Mouse (Mus musculus) MEL (cell line): ENCODE results near the gene Fdx1. TPM values are rescaled to one million over a fixed set of nuclear protein-coding genes. Genes with fewer than 3 reads are reported as not detected.

ENCODE experiments used
- DNase-seq: peaks from one replicate; pipeline ENCODE4 v3.0.0; 2011; ENCODE audit warnings: low read depth, low spot score
- H3K27ac ChIP-seq: 2 replicates; pipeline ENCODE4 v1.5.1; 2012; ENCODE audit warnings: low read depth, mild to moderate bottlenecking, control low read depth, low read length, moderate library complexity; ENCODE audit not compliant: control insufficient read depth
- H3K27me3 ChIP-seq, 2 experiments: fragments of 150-350 bp in 1 of 2; sonication (generic) in 1 of 2; 2 replicates each; pipeline ENCODE4 v1.6.1; 2012; ENCODE audit warnings: low read length in 2 of 2, mild to moderate bottlenecking in 2 of 2, improper control_type of control experiment in 1 of 2, moderate library complexity in 1 of 2; ENCODE audit not compliant: insufficient read depth in 2 of 2, control insufficient read depth in 1 of 2
- H3K36me3 ChIP-seq, 2 experiments: 2 replicates each; pipeline ENCODE4 v1.6.1; 2012 to 2014; ENCODE audit warnings: low read length in 2 of 2, improper control_type of control experiment in 1 of 2, inconsistent platforms in 1 of 2, mild to moderate bottlenecking in 1 of 2; ENCODE audit not compliant: insufficient read depth in 2 of 2, control insufficient read depth in 1 of 2
- H3K4me1 ChIP-seq, 2 experiments: fragments of 150-350 bp in 1 of 2; sonication (generic) in 1 of 2; 2 replicates each; pipeline ENCODE4 v1.6.1; 2012; ENCODE audit warnings: low read length in 2 of 2, improper control_type of control experiment in 1 of 2, mild to moderate bottlenecking in 1 of 2; ENCODE audit not compliant: insufficient read depth in 2 of 2, control insufficient read depth in 1 of 2
- H3K4me3 ChIP-seq, 2 experiments: fragments of 150-350 bp in 1 of 2; sonication (generic) in 1 of 2; 2 replicates each; pipeline ENCODE4 v1.5.1; 2012; ENCODE audit warnings: low read depth in 2 of 2, low read length in 2 of 2, mild to moderate bottlenecking in 2 of 2, moderate library complexity in 2 of 2, control low read depth in 1 of 2, improper control_type of control experiment in 1 of 2; ENCODE audit not compliant: control insufficient read depth in 1 of 2, insufficient read depth in 1 of 2
- H3K79me2 ChIP-seq: 2 replicates; pipeline ENCODE4 v1.6.1; 2012; ENCODE audit warnings: mild to moderate bottlenecking, low read length, moderate library complexity; ENCODE audit not compliant: control insufficient read depth, poor library complexity, insufficient read depth
- H3K9ac ChIP-seq: 2 replicates; pipeline ENCODE4 v1.6.1; 2012; ENCODE audit warnings: low read depth, mild to moderate bottlenecking, control low read depth, low read length, moderate library complexity; ENCODE audit not compliant: control insufficient read depth, poor library complexity, severe bottlenecking
- H3K9me3 ChIP-seq: fragments of 150-350 bp; sonication (generic); replicated peaks from 2 replicates; pipeline ENCODE4 v1.6.1; 2012; ENCODE audit warnings: mild to moderate bottlenecking, low read length, improper control_type of control experiment, moderate library complexity; ENCODE audit not compliant: insufficient read depth
- BHLHE40 ChIP-seq: IDR thresholded peaks from 2 replicates; pipeline ENCODE4 v1.6.1; 2012; ENCODE audit warnings: low read depth, mild to moderate bottlenecking, inconsistent platforms, low read length, improper control_type of control experiment, borderline replicate concordance
- CHD2 ChIP-seq: IDR thresholded peaks from 2 replicates; pipeline ENCODE4 v1.6.1; 2011; ENCODE audit warnings: low read length, improper control_type of control experiment
- EP300 ChIP-seq, 2 experiments: IDR thresholded peaks; 2 replicates each; pipeline ENCODE4 v1.6.1; 2011; ENCODE audit warnings: improper control_type of control experiment in 2 of 2, low read length in 2 of 2, low read depth in 1 of 2, mild to moderate bottlenecking in 1 of 2
- MAFK ChIP-seq: IDR thresholded peaks from 2 replicates; pipeline ENCODE4 v1.6.1; 2011; ENCODE audit warnings: low read depth, mild to moderate bottlenecking, low read length, improper control_type of control experiment, borderline replicate concordance
- MAX ChIP-seq: IDR thresholded peaks from 2 replicates; pipeline ENCODE4 v1.6.1; 2011; ENCODE audit warnings: low read length, improper control_type of control experiment
- MXI1 ChIP-seq: IDR thresholded peaks from 2 replicates; pipeline ENCODE4 v1.6.1; 2011; ENCODE audit warnings: mild to moderate bottlenecking, low read depth, low read length, improper control_type of control experiment
- MYC ChIP-seq: IDR thresholded peaks from 2 replicates; pipeline ENCODE4 v1.6.1; 2011; ENCODE audit warnings: low read depth, mild to moderate bottlenecking, low read length, improper control_type of control experiment, moderate library complexity
- NELFE ChIP-seq: IDR thresholded peaks from 2 replicates; pipeline ENCODE4 v1.6.1; 2011; ENCODE audit warnings: low read depth, low read length, improper control_type of control experiment
- POLR2A ChIP-seq, 2 experiments: IDR thresholded peaks; 2 replicates each; pipeline ENCODE4 v1.6.1; 2011 to 2012; ENCODE audit warnings: low read length in 2 of 2, mild to moderate bottlenecking in 2 of 2, control low read depth in 1 of 2, improper control_type of control experiment in 1 of 2, low read depth in 1 of 2, moderate library complexity in 1 of 2; ENCODE audit not compliant: control insufficient read depth in 1 of 2, insufficient read depth in 1 of 2, poor library complexity in 1 of 2
- POLR2AphosphoS2 ChIP-seq: IDR thresholded peaks from 2 replicates; pipeline ENCODE4 v1.6.1; 2011; ENCODE audit warnings: low read length, improper control_type of control experiment
- TAL1 ChIP-seq: IDR thresholded peaks from 2 replicates; pipeline ENCODE4 v1.6.1; 2012; ENCODE audit warnings: mild to moderate bottlenecking, inconsistent platforms, low read length, moderate library complexity, mixed read lengths
- TBP ChIP-seq: IDR thresholded peaks from 2 replicates; pipeline ENCODE4 v1.8.0; 2011; ENCODE audit warnings: low read depth, low read length, improper control_type of control experiment
- USF2 ChIP-seq, 2 experiments: IDR thresholded peaks; 2 replicates each; pipeline ENCODE4 v1.6.1; 2011 to 2012; ENCODE audit warnings: improper control_type of control experiment in 2 of 2, low read length in 2 of 2, borderline replicate concordance in 1 of 2, inconsistent platforms in 1 of 2, low read depth in 1 of 2, mild to moderate bottlenecking in 1 of 2; ENCODE audit not compliant: insufficient read depth in 1 of 2
- ZKSCAN1 ChIP-seq: IDR thresholded peaks from 2 replicates; pipeline ENCODE4 v1.6.1; 2012; ENCODE audit warnings: low read depth, mild to moderate bottlenecking, inconsistent platforms, low read length, improper control_type of control experiment, moderate library complexity
- polyA plus RNA-seq, 2 experiments: library from polyadenylated mRNA; stranded (reverse) in 1 of 2; unstranded in 1 of 2; fragments of >175 nt in 1 of 2; fragments of >200 nt in 1 of 2; gene quantifications; 2 replicates each; pipeline versions ENCODE4 v1.2.1 to v1.2.4; 2012; ENCODE audit warnings: low replicate concordance in 2 of 2, low read depth in 1 of 2; ENCODE audit not compliant: insufficient read length in 2 of 2, insufficient read depth in 1 of 2, missing spikeins in 1 of 2
- total RNA-seq: library from RNA; depleted of rRNA; stranded (reverse); fragments of 300-350 nt; gene quantifications from 2 replicates; pipeline ENCODE4 v1.2.3, GENCODE M21; 2012

The Fdx1 gene
- total and polyA plus RNA-seq, 3 experiments, result 39.3 to 40.4 TPM; not detected in 1

DNA sequence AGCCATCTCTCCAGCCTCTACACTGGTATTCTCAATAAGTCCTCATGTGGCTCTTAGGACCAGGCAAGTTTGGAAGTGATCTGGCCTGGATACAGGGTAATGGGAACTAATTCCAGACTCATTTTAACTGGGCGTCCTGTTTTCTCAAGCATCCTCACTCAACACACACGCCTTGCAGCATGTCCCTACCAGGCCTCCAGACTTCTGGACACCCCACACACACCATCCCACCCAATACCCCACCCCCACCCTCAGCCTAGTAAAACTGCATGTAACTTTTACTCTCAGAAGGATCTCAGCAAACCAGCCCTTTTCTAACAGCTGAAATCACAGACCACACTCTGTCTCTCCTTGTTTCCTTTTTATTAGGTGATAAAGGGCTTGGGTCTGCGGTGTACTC is 35.7 kb downstream of the Fdx1 start:
- Histone ChIP-seq H3K79me2 (no peaks in the 10 kb centered on the region), H3K9me3 (no peaks in the 10 kb centered on the region), H3K36me3 (no peaks in the 10 kb centered on the region; a peak in 1 of 4 replicates), H3K4me1 (peaks cover 0 to 5% of the 10 kb centered on the region in 2 experiments; a peak in 1 of 4 replicates), H3K4me3 (no peak overlapping the region), H3K27ac (no peak overlapping the region), H3K9ac (no peak overlapping the region), H3K27me3 (peaks cover 0 to 3% of the 10 kb centered on the region in 2 experiments; a peak in 2 of 4 replicates)
- TF ChIP-seq POLR2AphosphoS2, result no peak
- DNase-seq, result no peak

DNA sequence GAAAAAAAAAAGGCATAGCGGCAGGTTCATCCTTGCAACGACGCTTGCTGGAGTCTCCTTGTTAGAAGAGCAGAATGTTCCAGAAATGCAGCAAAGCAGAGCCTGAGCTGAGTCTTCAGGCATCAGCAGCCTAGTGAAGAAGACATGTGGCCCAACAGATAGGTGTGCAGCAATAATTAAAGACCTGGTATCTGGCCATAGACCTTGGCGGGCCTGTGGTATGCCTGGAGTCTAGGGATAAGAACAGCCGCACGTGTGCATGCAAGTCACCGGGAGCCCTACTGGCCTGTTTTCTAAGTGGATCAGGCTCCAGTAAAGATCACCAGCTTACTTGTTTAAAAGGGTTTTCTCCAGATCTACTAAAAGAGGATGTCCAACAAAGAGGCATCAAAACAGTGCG is 36.7 kb downstream of the Fdx1 start:
- no peak overlapping the region for H3K4me3 ChIP-seq
- no peaks in the 10 kb centered on the region for H3K9me3 ChIP-seq
- H3K36me3 ChIP-seq, result no peaks in the 10 kb centered on the region
- peak; percentile 10 for DNase-seq
- peaks cover 0 to under 1% of the 10 kb centered on the region in 2 experiments; a peak in 1 of 4 replicates for H3K4me1 ChIP-seq
- no peak overlapping the region for H3K9ac ChIP-seq
- H3K27me3 ChIP-seq, result peaks cover 0 to 5% of the 10 kb centered on the region in 2 experiments; a peak in 2 of 4 replicates
- H3K79me2 ChIP-seq, result no peaks in the 10 kb centered on the region
- no peak overlapping the region for H3K27ac ChIP-seq
- TF ChIP-seq MYC (no peak), TAL1 (no peak), NELFE (no peak), MAFK (no peak), USF2 (IDR thresholded peaks at IDR 0.05; ENCODE audit: borderline replicate concordance in 1 of 2, insufficient read depth in 1 of 2, low read depth in 1 of 2, low read length in 2 of 2) (no peak), EP300 (IDR thresholded peaks at IDR 0.05; ENCODE audit: low read depth in 1 of 2, low read length in 2 of 2) (no peak)

DNA sequence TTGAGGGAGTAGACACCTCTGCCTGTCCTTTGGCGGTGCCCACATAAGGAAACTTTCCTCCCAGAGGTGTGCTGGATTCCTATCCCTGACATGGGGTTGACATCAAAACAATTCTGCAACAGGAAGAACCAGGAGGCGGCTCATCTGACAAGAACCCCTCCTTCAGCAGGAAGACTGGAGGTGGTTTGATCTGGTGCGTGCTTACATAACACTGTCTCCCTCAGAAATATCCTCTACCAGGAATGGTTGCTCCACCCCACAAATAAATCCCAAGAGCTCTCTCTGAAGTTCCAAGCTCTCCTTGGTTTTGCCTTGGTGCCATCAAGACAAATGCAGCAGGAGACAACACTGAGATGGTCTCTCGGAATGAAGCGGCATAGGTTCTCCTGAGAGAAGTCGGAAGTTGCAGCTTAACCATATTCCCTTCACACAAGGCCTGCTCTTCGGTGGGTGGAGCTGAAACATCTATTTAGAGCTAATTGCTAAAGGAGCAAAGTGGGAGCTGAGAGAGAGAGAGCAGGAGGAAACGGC is 38.7 kb downstream of the Fdx1 start:
- Histone ChIP-seq H3K9ac (no peak overlapping the region), H3K4me3 (no peak overlapping the region), H3K36me3 (no peaks in the 10 kb centered on the region), H3K4me1 (no peaks in the 10 kb centered on the region), H3K79me2 (no peaks in the 10 kb centered on the region), H3K27ac (no peak overlapping the region), H3K9me3 (no peaks in the 10 kb centered on the region), H3K27me3 (peaks cover 0 to 6% of the 10 kb centered on the region in 2 experiments; a peak in 2 of 4 replicates)
- no peak for DNase-seq
- TF ChIP-seq ZKSCAN1 (no peak), TBP (no peak), MXI1 (no peak), MAX (no peak), POLR2A (IDR thresholded peaks at IDR 0.05; ENCODE audit: control insufficient read depth in 1 of 2, insufficient read depth in 1 of 2, low read depth in 1 of 2, low read length in 2 of 2, poor library complexity in 1 of 2) (no peak), MAFK (no peak), CHD2 (no peak), BHLHE40 (no peak)
